Mouse (Mus musculus) limb, embryonic 15.5 days (tissue): ENCODE measurements around the gene Nfix. TPM values are rescaled to one million over a fixed set of nuclear protein-coding genes. Genes with fewer than 3 reads are reported as not detected.

ENCODE experiments used
- polyA plus RNA-seq: library from polyadenylated mRNA; unstranded; fragments of >200 nt; fragmentation: Nextera tagmentation; extraction: Ambion mirVana; gene quantifications from 2 replicates; pipeline ENCODE4 v1.2.1, GENCODE M21; 2015

The Nfix gene
- polyA plus RNA-seq, 1 experiment from 2014 or later: 100 TPM

Other genes with a start within 250 kb of the Nfix start
- gene Ier2, start 137.5 kb downstream of the Nfix start, polyA plus RNA-seq: 80.6 and 81.7 TPM in 2 replicates
- 63.3 and 64.5 TPM in 2 replicates for gene Trmt1, start 114.0 kb downstream of the Nfix start, polyA plus RNA-seq
- 13.5 and 13.8 TPM in 2 replicates for gene Nacc1, start 112.5 kb downstream of the Nfix start, polyA plus RNA-seq
- 5.6 and 6.0 TPM in 2 replicates for gene Lyl1, start 98.9 kb downstream of the Nfix start, polyA plus RNA-seq
- 3.8 and 5.5 TPM in 2 replicates for gene G430095P16Rik, start 77.3 kb downstream of the Nfix start, polyA plus RNA-seq
- 7.5 and 8.0 TPM in 2 replicates for gene Dand5, start 22.5 kb upstream of the Nfix start, polyA plus RNA-seq
- gene Gadd45gip1, start 31.2 kb upstream of the Nfix start, polyA plus RNA-seq: 44.7 and 45.6 TPM in 2 replicates
- 102 and 122 TPM in 2 replicates for gene Rad23a, start 40.3 kb upstream of the Nfix start, polyA plus RNA-seq
- gene Calr, start 46.6 kb upstream of the Nfix start, polyA plus RNA-seq: 1,060 and 1,089 TPM in 2 replicates
- 94.4 and 98.2 TPM in 2 replicates for gene Farsa, start 56.6 kb upstream of the Nfix start, polyA plus RNA-seq
- gene Syce2, start 71.8 kb upstream of the Nfix start, polyA plus RNA-seq: 58.0 and 70.0 TPM in 2 replicates
- gene Gcdh, start 93.6 kb upstream of the Nfix start, polyA plus RNA-seq: 31.1 and 34.3 TPM in 2 replicates
- 1.4 and 2.5 TPM in 2 replicates for gene Klf1, start 101.6 kb upstream of the Nfix start, polyA plus RNA-seq
- gene Dnase2a, start 108.2 kb upstream of the Nfix start, polyA plus RNA-seq: 19.2 and 22.1 TPM in 2 replicates
- 0.34 and 0.35 TPM in 2 replicates for gene Mast1, start 137.0 kb upstream of the Nfix start, polyA plus RNA-seq
- gene Rtbdn, start 146.6 kb upstream of the Nfix start, polyA plus RNA-seq: 0.19 and 0.24 TPM in 2 replicates
- gene Gm49661, start 169.1 kb upstream of the Nfix start, polyA plus RNA-seq: not detected in 2 replicates
- gene Prdx2, start 169.2 kb upstream of the Nfix start, polyA plus RNA-seq: 635 and 681 TPM in 2 replicates
- gene Rnaseh2a, start 169.4 kb upstream of the Nfix start, polyA plus RNA-seq: 95.2 and 95.6 TPM in 2 replicates
- gene Junb, start 178.4 kb upstream of the Nfix start, polyA plus RNA-seq: 30.4 and 42.5 TPM in 2 replicates
- gene Hook2, start 190.3 kb upstream of the Nfix start, polyA plus RNA-seq: 26.9 and 28.8 TPM in 2 replicates
- 0.12 TPM in 2 replicates for gene Best2, start 214.2 kb upstream of the Nfix start, polyA plus RNA-seq
- 113 and 117 TPM in 2 replicates for gene Asna1, start 224.9 kb upstream of the Nfix start, polyA plus RNA-seq
- 86.7 and 102 TPM in 2 replicates for gene Trir, start 226.5 kb upstream of the Nfix start, polyA plus RNA-seq
- 32.7 and 33.7 TPM in 2 replicates for gene Tnpo2, start 236.6 kb upstream of the Nfix start, polyA plus RNA-seq